Mouse (Mus musculus): ENCODE measurements at regions not wholly inside any gene's neighbourhood (a gene's known extent, or its start where the extent isn't known, plus 50 kb on each side); places are given as distances from the start of the nearest gene placed in this dataset.

DNA sequence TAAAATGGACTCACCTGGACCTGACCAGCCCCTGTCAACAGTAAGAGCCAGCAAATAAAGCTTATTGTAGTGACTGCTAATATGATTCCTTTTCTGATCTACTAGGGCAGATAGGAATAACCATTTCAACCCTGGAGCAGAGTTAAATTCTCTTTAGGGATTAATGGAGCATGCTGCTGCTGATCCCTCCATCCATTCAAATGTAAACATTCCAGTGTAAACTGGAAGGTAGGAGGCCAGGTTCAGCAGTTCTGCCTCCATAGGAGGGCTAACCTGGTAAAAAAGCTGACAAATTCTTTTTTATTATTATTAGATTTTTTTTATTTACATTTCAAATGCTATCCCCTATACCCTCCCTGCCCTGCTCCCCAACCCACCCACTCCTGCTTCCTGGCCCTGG lies 509.3 kb upstream of the Pou3f3 start:
- H3K9me3 ChIP-seq (replicated peaks): no peaks in the 10 kb centered on the region
- H3K27ac ChIP-seq (replicated peaks): no peak overlapping the region
- DNase-seq (ENCODE audit: low spot score): no peak
- H3K4me3 ChIP-seq: no peak overlapping the region
- H3K27me3 ChIP-seq (ENCODE audit: low read depth, poor library complexity, severe bottlenecking): no peaks in the 10 kb centered on the region
- H3K4me1 ChIP-seq: no peaks in the 10 kb centered on the region
- no peaks in the 10 kb centered on the region for H3K36me3 ChIP-seq

DNA sequence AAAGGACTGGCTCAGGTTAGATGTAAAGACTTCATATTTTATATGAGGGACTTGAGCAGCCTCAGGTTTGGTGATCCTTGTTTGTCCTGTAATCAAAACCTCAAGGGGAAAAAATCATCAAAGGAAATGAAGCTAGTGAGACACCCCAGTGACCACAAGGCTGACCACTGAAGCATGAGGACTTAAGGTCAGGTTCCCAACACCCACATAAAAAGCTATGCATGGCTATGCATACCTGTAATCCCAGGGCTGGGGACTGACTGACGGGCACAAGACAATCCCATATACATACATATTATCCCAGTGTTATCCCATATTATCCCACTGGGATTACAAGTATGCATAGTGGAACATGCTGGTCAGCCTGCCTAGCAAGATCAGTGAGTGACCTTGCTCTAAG lies 467.5 kb upstream of the Pou3f3 start:
- H3K4me3 ChIP-seq: no peak overlapping the region
- no peak overlapping the region for H3K27ac ChIP-seq (replicated peaks)
- H3K9me3 ChIP-seq (replicated peaks): no peaks in the 10 kb centered on the region
- H3K27me3 ChIP-seq (ENCODE audit: low read depth, poor library complexity, severe bottlenecking): no peaks in the 10 kb centered on the region
- H3K36me3 ChIP-seq: no peaks in the 10 kb centered on the region
- no peak for DNase-seq (ENCODE audit: low spot score)
- peaks cover 5% of the 10 kb centered on the region for H3K4me1 ChIP-seq
- WGBS: 77% methylated on average over 1 of the region's 1 CpGs

DNA sequence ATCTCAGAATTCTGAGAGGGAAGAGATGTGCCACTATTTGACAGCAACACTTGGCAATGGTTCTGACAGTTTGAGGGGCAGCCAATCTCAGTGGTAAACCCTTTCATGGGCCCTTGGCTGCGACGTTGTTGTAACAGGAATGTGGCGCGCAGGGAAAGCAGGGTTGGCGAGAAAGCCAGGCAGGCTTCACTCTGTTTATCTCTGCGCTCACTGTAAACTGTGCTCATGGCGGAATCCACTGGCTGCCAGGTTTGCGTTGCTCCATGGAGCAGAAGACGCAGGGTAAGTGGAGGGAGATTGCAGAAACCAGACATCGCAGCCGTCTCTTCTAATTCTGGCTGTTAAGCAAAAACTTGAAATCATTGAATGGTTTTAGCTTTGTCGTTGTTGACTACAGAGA lies 465.9 kb upstream of the Pou3f3 start:
- Histone ChIP-seq H3K9me3 (replicated peaks) (no peaks in the 10 kb centered on the region), H3K27me3 (ENCODE audit: low read depth, poor library complexity, severe bottlenecking) (no peaks in the 10 kb centered on the region), H3K36me3 (no peaks in the 10 kb centered on the region), H3K4me1 (peaks cover 12% of the 10 kb centered on the region), H3K4me3 (no peak overlapping the region), H3K27ac (replicated peaks) (no peak overlapping the region)
- 80% methylated on average over 12 of the region's 12 CpGs for WGBS
- DNase-seq (ENCODE audit: low spot score): no peak

DNA sequence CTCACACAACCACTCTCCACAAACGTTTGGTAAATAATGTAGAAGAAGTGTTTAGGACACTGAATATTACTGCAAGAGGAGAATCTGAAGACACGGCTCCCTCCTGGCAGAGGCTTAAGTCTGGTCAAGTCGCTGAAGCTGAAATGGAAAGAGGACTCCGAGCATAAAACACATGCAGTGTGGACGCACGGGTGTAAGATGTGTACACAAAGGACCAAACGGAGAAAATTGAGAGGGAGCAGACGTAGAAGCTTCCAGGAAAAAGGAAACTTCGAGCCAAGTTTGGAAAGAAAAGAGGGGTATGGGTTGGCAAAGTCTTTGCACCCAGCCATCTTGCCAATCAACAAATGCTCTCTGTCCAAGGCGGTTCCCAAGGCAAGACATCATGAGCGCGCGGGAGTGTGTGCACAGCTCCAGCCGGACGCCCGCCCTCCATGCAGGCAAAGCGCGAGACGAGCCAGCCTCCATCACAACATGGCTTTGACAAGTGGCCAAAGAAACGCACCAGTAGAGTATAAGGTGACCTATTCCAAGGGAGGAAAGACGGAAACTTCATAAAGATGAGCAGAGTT lies 465.0 kb upstream of the Pou3f3 start:
- WGBS: 92% methylated on average over 21 of the region's 21 CpGs
- H3K4me3 ChIP-seq: no peak overlapping the region
- no peaks in the 10 kb centered on the region for H3K9me3 ChIP-seq (replicated peaks)
- H3K27ac ChIP-seq (replicated peaks): no peak overlapping the region
- peaks cover 12% of the 10 kb centered on the region for H3K4me1 ChIP-seq
- H3K36me3 ChIP-seq: no peaks in the 10 kb centered on the region
- H3K27me3 ChIP-seq (ENCODE audit: low read depth, poor library complexity, severe bottlenecking): no peaks in the 10 kb centered on the region
- no peak for DNase-seq (ENCODE audit: low spot score)

DNA sequence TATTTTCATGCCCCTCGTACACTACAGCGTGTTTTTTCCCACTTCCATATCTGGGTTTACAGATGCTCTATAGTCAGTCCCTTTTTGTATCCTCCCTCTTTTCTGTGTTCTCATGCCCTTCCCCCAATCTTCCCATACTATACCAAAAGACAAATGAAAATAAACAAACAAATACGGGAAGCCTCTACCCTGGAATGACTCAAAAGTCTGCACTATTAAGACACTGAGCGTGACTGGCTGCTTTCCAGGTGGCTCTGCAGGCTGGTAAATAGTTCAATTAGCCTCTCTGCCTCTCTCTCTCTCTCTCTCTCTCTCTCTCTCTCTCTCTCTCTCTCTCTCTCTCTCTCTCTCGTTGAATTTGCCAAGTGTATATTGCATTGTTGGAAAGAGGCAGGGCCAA lies 464.5 kb upstream of the Pou3f3 start:
- 87% methylated on average over 5 of the region's 5 CpGs for WGBS
- Histone ChIP-seq H3K4me1 (peaks cover 12% of the 10 kb centered on the region), H3K27me3 (ENCODE audit: low read depth, poor library complexity, severe bottlenecking) (no peaks in the 10 kb centered on the region), H3K36me3 (no peaks in the 10 kb centered on the region), H3K4me3 (no peak overlapping the region), H3K9me3 (replicated peaks) (no peaks in the 10 kb centered on the region), H3K27ac (replicated peaks) (no peak overlapping the region)
- no peak for DNase-seq (ENCODE audit: low spot score)

DNA sequence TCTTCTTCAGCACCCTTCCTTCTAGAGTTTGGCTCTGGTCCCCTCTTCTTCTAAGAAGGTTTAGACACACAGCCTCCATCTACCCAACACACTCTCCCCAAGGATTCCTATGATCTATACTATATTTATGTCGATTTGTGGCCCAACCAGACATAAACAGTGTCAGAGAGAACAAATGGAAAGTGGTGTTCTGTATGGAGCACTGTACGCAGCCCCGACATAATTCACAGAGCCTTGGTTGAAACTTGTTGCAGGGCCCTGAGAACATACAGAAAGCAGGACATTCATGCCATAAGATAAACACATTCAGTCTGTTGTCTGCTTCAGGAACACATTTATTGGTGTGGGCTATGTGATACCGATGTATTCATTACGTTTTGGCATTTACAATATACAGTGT lies 463.7 kb upstream of the Pou3f3 start:
- no peaks in the 10 kb centered on the region for H3K9me3 ChIP-seq (replicated peaks)
- no peak for DNase-seq (ENCODE audit: low spot score)
- peaks cover 12% of the 10 kb centered on the region for H3K4me1 ChIP-seq
- no peak overlapping the region for H3K4me3 ChIP-seq
- 92% methylated on average over 5 of the region's 5 CpGs for WGBS
- H3K27ac ChIP-seq (replicated peaks): no peak overlapping the region
- H3K27me3 ChIP-seq (ENCODE audit: low read depth, poor library complexity, severe bottlenecking): no peaks in the 10 kb centered on the region
- no peaks in the 10 kb centered on the region for H3K36me3 ChIP-seq

DNA sequence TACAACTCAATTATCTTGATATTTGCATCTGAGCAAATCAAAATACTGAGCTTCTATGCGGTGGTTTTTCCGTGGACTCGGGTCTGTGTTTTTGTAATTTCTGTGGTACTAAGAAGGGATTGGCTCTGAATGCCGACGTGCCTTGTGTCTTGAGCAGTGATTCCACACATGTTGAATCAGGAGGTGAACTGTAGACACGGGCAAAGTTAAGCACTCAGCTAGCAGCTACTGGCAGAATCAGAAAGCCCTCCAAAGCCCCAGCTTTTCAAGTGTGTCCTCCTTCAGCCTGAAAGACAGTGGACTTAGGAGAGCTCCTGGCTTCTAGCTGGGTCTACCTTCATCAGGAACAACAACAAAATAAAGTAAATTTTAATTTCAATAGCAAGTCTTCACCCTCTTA lies 462.9 kb upstream of the Pou3f3 start:
- Histone ChIP-seq H3K27ac (replicated peaks) (0 out of 2 replicates have a peak overlapping the region, but pooled peaks have one; percentile 67), H3K9me3 (replicated peaks) (no peaks in the 10 kb centered on the region), H3K36me3 (no peaks in the 10 kb centered on the region), H3K4me3 (no peak overlapping the region), H3K27me3 (ENCODE audit: low read depth, poor library complexity, severe bottlenecking) (no peaks in the 10 kb centered on the region), H3K4me1 (peaks cover 12% of the 10 kb centered on the region)
- no peak for DNase-seq (ENCODE audit: low spot score)
- WGBS: 85% methylated on average over 6 of the region's 6 CpGs

DNA sequence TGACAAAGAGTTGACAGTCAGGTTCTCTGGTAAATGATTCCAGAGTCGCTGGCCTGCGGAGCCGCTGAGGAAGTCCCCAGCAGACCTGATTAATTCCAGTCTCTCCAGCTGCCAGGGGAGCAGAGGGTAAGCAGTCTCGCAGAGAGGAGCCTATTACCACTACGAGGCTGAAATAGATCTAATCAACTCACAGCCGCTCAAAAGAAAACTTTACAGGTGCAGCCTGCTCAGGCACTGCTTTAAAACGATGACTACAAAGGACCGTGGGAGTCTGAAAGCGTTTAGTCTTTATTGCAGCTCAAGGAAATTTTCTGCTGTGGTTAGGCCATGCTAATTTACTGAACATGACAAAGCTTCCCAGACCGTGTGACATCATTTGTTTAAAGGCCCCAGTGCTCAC lies 462.3 kb upstream of the Pou3f3 start:
- 20% methylated on average over 10 of the region's 10 CpGs for WGBS
- Histone ChIP-seq H3K4me3 (no peak overlapping the region), H3K27ac (replicated peaks) (peak overlapping the region; percentile 67; the same call in 1 of the 2 replicates), H3K27me3 (ENCODE audit: low read depth, poor library complexity, severe bottlenecking) (no peaks in the 10 kb centered on the region), H3K4me1 (peaks cover 12% of the 10 kb centered on the region), H3K36me3 (no peaks in the 10 kb centered on the region), H3K9me3 (replicated peaks) (no peaks in the 10 kb centered on the region)
- DNase-seq (ENCODE audit: low spot score): peak; percentile 45

DNA sequence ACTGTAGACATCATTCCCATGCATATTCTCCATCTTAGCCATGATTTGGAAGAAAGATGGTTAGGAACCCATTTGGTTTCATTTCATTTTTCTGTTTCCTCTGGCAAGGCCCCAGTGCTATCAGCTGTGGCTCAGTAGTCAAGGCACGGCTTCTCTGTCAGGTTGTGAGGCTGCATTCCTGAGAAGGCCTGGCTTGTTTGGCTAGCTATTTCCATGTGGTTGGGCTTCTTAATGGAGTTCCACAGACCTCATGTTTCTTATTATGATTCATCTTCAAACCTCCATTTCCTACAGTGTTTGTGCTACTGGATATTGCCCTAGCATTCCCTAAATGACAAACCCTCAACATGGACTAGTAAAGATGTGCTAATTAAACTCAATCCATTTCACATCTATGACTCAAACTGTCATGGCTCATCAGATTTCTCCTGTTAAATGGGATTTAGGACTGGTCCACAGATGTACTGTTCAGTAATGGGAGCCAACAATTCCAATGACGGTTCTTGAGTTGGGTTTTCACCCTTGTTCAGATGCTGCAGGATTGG lies 459.0 kb upstream of the Pou3f3 start:
- 89% methylated on average over 2 of the region's 2 CpGs for WGBS
- no peak for DNase-seq (ENCODE audit: low spot score)
- Histone ChIP-seq H3K4me1 (peaks cover 18% of the 10 kb centered on the region), H3K36me3 (no peaks in the 10 kb centered on the region), H3K9me3 (replicated peaks) (no peaks in the 10 kb centered on the region), H3K4me3 (no peak overlapping the region), H3K27ac (replicated peaks) (no peak overlapping the region), H3K27me3 (ENCODE audit: low read depth, poor library complexity, severe bottlenecking) (no peaks in the 10 kb centered on the region)

DNA sequence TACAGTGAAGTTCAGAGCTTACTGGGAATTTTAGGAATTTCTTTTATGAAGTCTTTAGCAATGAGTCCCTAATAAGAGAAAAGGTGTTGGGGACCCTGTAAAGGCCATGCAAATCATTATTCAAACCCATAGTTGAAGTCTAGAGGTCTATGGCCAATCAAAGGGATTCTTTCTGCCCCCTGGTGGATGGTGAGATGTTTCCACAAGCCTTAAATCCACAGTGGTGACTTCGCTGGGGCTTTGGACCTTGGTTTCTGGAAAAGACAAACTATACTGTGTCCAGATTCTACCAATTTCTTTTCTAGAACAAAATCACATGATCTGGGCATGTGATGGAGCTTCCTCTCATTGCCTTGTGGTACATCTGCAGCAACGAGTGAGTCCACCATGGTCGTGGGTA lies 457.2 kb upstream of the Pou3f3 start:
- no peak overlapping the region for H3K27ac ChIP-seq (replicated peaks)
- H3K4me1 ChIP-seq: peaks cover 29% of the 10 kb centered on the region
- WGBS: 86% methylated on average over 3 of the region's 3 CpGs
- H3K9me3 ChIP-seq (replicated peaks): no peaks in the 10 kb centered on the region
- DNase-seq (ENCODE audit: low spot score): no peak
- no peaks in the 10 kb centered on the region for H3K27me3 ChIP-seq (ENCODE audit: low read depth, poor library complexity, severe bottlenecking)
- H3K4me3 ChIP-seq: no peak overlapping the region
- no peaks in the 10 kb centered on the region for H3K36me3 ChIP-seq

DNA sequence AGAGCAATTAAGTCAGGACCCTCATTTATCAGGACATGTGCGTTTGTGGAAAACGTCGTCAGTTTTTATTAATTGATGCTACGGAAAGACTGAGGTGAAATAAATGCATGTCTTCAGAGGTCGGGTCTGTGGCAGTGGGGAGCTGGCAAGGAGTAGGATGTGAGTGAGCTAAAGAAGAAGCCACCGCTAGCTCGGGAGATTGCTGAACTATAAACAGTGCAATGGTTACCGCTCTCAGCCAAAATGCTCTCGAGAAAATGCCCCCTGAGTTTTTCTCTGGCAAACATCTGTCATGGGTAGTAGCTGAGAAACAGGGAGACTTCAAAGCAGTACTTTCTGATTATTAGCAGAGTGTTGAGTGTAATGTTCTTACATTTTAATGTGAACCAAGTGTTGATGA lies 454.4 kb upstream of the Pou3f3 start:
- Histone ChIP-seq H3K27me3 (ENCODE audit: low read depth, poor library complexity, severe bottlenecking) (no peaks in the 10 kb centered on the region), H3K36me3 (no peaks in the 10 kb centered on the region), H3K4me3 (no peak overlapping the region), H3K4me1 (peaks cover 36% of the 10 kb centered on the region), H3K9me3 (replicated peaks) (no peaks in the 10 kb centered on the region), H3K27ac (replicated peaks) (peak overlapping the region; percentile 57; the same call in 1 of the 2 replicates)
- no peak for DNase-seq (ENCODE audit: low spot score)
- 85% methylated on average over 9 of the region's 9 CpGs for WGBS

DNA sequence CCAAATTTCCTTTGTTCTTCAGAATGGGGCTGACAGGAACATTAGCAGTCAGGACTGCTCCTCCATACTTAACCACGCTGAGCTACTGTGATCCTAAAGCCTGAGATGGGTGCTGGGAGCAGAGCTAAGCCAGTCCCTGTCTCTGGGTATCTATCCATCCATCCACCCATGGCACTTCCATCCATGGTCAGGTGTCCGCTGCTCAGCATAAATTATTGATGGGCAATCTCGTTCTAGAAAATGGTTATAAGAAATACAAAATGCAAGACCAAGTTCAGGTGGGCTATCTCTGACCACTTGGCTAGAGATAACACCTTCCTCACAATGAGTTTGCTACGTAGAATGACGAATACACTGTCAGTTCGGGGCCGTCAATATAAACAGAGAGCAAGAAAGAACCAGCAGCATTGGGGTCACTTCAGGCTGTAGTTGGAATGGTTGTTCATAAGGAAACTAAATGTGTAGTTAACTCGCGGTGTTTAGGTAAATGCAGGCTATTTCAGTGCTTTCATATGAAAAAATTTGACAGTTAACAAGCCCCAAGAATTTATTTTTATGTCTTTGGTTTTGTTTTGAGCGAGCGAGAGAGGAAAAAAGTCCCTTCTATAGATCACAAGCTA lies 453.9 kb upstream of the Pou3f3 start:
- Histone ChIP-seq H3K27me3 (ENCODE audit: low read depth, poor library complexity, severe bottlenecking) (no peaks in the 10 kb centered on the region), H3K27ac (replicated peaks) (peak overlapping the region; percentile 91), H3K4me1 (peaks cover 36% of the 10 kb centered on the region), H3K9me3 (replicated peaks) (no peaks in the 10 kb centered on the region), H3K36me3 (no peaks in the 10 kb centered on the region), H3K4me3 (no peak overlapping the region)
- no peak for DNase-seq (ENCODE audit: low spot score)
- 92% methylated on average over 11 of the region's 11 CpGs for WGBS

DNA sequence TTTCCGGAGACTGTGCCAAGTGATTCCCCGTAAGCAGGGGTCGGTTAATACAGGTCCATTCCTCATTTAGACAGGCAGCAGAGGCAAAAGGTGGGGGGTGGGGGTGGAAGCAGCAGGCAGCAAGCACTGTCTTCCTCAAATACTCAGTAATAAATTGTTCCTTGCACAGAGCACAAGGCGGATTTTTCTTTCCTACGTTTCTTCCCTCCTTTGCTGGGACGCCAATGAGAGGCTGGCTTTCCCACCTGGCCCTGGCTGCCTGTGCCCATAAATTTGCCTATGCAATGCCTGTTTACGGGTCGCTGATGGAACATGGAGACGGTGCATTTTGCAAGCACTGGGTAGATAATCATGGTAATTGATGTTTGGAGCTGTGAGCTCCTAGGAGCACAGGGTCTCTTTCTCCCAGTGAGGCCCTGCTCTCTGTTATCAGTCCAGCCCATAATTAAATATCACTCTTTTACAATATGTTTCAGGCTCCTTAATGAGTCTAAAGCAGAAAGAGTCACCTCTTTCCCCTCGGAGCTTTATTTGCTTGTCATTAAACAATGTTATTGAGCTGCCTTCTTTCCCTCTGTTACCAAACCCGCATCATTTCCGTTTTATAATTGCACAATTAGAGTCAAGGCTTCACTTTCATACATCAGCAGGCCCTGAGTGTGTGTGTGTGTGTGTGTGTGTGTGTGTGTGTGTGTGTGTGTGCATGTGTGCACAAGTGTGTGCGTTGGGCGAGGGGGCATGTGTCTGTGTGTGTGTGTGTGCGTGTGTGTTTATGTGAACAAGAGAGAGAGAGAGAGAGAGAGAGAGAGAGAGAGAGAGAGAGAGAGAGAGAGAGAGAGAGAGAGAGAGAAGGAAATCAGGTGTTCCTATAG lies 452.7 kb upstream of the Pou3f3 start:
- no peaks in the 10 kb centered on the region for H3K27me3 ChIP-seq (ENCODE audit: low read depth, poor library complexity, severe bottlenecking)
- H3K36me3 ChIP-seq: no peaks in the 10 kb centered on the region
- peak overlapping the region; percentile 91 for H3K27ac ChIP-seq (replicated peaks)
- no peak for DNase-seq (ENCODE audit: low spot score)
- H3K9me3 ChIP-seq (replicated peaks): no peaks in the 10 kb centered on the region
- peak overlapping the region; percentile 38; the same call in 1 of the 2 replicates for H3K4me3 ChIP-seq
- H3K4me1 ChIP-seq: peaks cover 36% of the 10 kb centered on the region
- 62% methylated on average over 15 of the region's 15 CpGs for WGBS
